13 mouse cellular contexts compared by ENCODE assay signal in the genomic region with DNA sequence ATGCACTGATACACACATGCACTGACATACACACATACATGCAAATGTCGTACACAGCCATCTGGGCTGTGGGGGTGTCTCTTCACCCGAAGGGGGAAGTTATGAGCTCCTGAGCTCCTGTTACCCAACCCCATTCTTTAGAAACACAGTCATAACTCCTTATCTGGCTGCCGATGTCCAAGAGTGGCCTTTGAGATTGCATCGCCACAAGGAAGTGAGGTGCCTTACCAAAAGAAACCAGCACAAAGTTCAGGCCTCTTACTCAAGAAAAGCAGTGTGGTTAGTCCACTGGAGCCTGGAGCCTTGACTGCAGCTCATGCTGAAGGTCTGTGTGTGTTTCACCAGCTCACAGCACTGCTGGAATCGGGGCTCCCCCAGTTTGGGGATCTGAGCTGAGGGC. TPM values are rescaled to one million over a fixed set of nuclear protein-coding genes. Genes with fewer than 3 reads are reported as not detected.
DNase-seq lines count a peak whose midpoint lies in the region; ATAC-seq and TF ChIP-seq lines count a peak whose summit lies in the region.
"Had no signal": no experiment of that assay in that cellular context is flagged by ENCODE, and none has a peak within 500 bp of the region (broad histone marks: within the 10 kb centered on the region; RNA-seq: fewer than 3 reads in every experiment).

No protein-coding gene starts in this region.

- peak; percentile 43 to 75 for DNase-seq in adrenal gland, adult (ENCODE audit: inconsistent age in 2 of 2, low spot score in 1 of 2)
- no peak for DNase-seq in adrenal gland, postnatal 25 days
- no peak for DNase-seq in liver
- no peak for DNase-seq in natural killer cell, adult 2 months (ENCODE audit: low spot score in 2 of 2)
- DNase-seq: cerebellum, adult 11-12 months; gastrocnemius, postnatal 25 days; right cerebral cortex, postnatal 14 days; thymus, postnatal 36 days had no signal

- H3K9me3 ChIP-seq in liver, embryonic 16.5 days (replicated peaks; ENCODE audit: control insufficient read depth, low read length), result no peaks in the 10 kb centered on the region
- H3K9me3 ChIP-seq in intestine, postnatal 0 days (ENCODE audit: control insufficient read depth), result no peaks in the 10 kb centered on the region
- H3K9me3 ChIP-seq in stomach, embryonic 15.5 days, result no peaks in the 10 kb centered on the region
- H3K9me3 ChIP-seq: limb, embryonic 12.5 days had no signal

- peak; percentile 17; the same call in 1 of the 2 replicates for ATAC-seq in liver, embryonic 16.5 days (ENCODE audit: low read depth)
- ATAC-seq in intestine, postnatal 0 days, result peak; percentile 89
- peak; percentile 61 for ATAC-seq in stomach, embryonic 15.5 days (ENCODE audit: insufficient read depth, low FRiP score, low read depth)
- ATAC-seq in erythroid progenitor cell, adult 5-6 weeks (replicated peaks; ENCODE audit: low FRiP score, poor library complexity, severe bottlenecking), result no peak

- H3K4me1 ChIP-seq in liver, embryonic 16.5 days (ENCODE audit: control insufficient read depth, low read depth, low read length), result peaks cover 11% of the 10 kb centered on the region
- peaks cover 13% of the 10 kb centered on the region; the same call in 1 of the 2 replicates for H3K4me1 ChIP-seq in intestine, postnatal 0 days (replicated peaks; ENCODE audit: control insufficient read depth, insufficient read depth, low read length)
- peaks cover 18% of the 10 kb centered on the region for H3K4me1 ChIP-seq in stomach, embryonic 15.5 days

- 22% methylated on average over 5 of the region's 5 CpGs for WGBS in liver, embryonic 16.5 days (ENCODE audit: insufficient replicate concordance)
- WGBS in intestine, postnatal 0 days, result 46% methylated on average over 5 of the region's 5 CpGs
- 73% methylated on average over 5 of the region's 5 CpGs for WGBS in stomach, embryonic 15.5 days

- H3K9ac ChIP-seq in liver, embryonic 16.5 days (ENCODE audit: low read depth, low read length), result no peak overlapping the region
- 0 out of 2 replicates have a peak overlapping the region, but pooled peaks have one; percentile 35 for H3K9ac ChIP-seq in intestine, postnatal 0 days (ENCODE audit: low read depth, low read length)
- no peak overlapping the region for H3K9ac ChIP-seq in stomach, embryonic 15.5 days
- H3K9ac ChIP-seq: limb, embryonic 12.5 days had no signal

- no peak for TF ChIP-seq CTCF in intestine, postnatal 0 days (IDR thresholded peaks at IDR 0.05; ENCODE audit: low read depth)

- no peak overlapping the region for H3K4me3 ChIP-seq in liver, embryonic 16.5 days (ENCODE audit: low read depth, low read length)
- H3K4me3 ChIP-seq in intestine, postnatal 0 days (ENCODE audit: low read depth, low read length), result no peak overlapping the region
- no peak overlapping the region for H3K4me3 ChIP-seq in stomach, embryonic 15.5 days (replicated peaks)
- H3K4me3 ChIP-seq: limb, embryonic 12.5 days had no signal

- no peak overlapping the region for H3K4me2 ChIP-seq in liver, embryonic 16.5 days (ENCODE audit: low read depth, low read length)
- H3K4me2 ChIP-seq in intestine, postnatal 0 days (replicated peaks; ENCODE audit: low read depth), result peak overlapping the region; percentile 3; the same call in 1 of the 2 replicates
- no peak overlapping the region for H3K4me2 ChIP-seq in stomach, embryonic 15.5 days
- H3K4me2 ChIP-seq: limb, embryonic 12.5 days had no signal

- no peak overlapping the region for H3K27ac ChIP-seq in liver, embryonic 16.5 days (ENCODE audit: low read length)
- peak overlapping the region; percentile 88 for H3K27ac ChIP-seq in intestine, postnatal 0 days (ENCODE audit: low read depth, low read length)
- H3K27ac ChIP-seq in stomach, embryonic 15.5 days, result peak overlapping the region; percentile 79
- H3K27ac ChIP-seq: limb, embryonic 12.5 days had no signal

- H3K36me3 ChIP-seq in liver, embryonic 16.5 days (ENCODE audit: control insufficient read depth, insufficient read depth), result no peaks in the 10 kb centered on the region
- no peaks in the 10 kb centered on the region for H3K36me3 ChIP-seq in intestine, postnatal 0 days (ENCODE audit: control insufficient read depth, insufficient read depth)
- no peaks in the 10 kb centered on the region for H3K36me3 ChIP-seq in stomach, embryonic 15.5 days
- H3K36me3 ChIP-seq: limb, embryonic 12.5 days had no signal

- no peaks in the 10 kb centered on the region for H3K27me3 ChIP-seq in liver, embryonic 16.5 days (ENCODE audit: control insufficient read depth, insufficient read depth, low read depth, low read length)
- H3K27me3 ChIP-seq in intestine, postnatal 0 days (replicated peaks; ENCODE audit: control insufficient read depth, insufficient read depth, low read length), result no peaks in the 10 kb centered on the region
- no peaks in the 10 kb centered on the region for H3K27me3 ChIP-seq in stomach, embryonic 15.5 days (replicated peaks)
- H3K27me3 ChIP-seq: limb, embryonic 12.5 days had no signal

RNA-seq across cellular contexts. Expression of a gene that starts 43.1 kb away (rescaled TPM):
- 67.6 and 69.4 TPM in 2 replicates for total RNA-seq in adrenal gland, postnatal 25 days (2021)
- 16.1 and 20.5 TPM in 2 replicates for polyA plus RNA-seq in liver, embryonic 16.5 days (2015; fragmentation: Nextera tagmentation; extraction: Ambion mirVana)
- 79.2 and 85.3 TPM in 2 replicates for polyA plus RNA-seq in intestine, postnatal 0 days (2015; fragmentation: Nextera tagmentation; extraction: Ambion mirVana)
- 64.9 and 65.4 TPM in 2 replicates for polyA plus RNA-seq in stomach, embryonic 15.5 days (2015; fragmentation: Nextera tagmentation; extraction: Ambion mirVana)
- total RNA-seq in erythroid progenitor cell, adult 5-6 weeks (2015; ENCODE audit: low replicate concordance), result 21.0 and 28.1 TPM in 2 replicates
- 17.1 and 22.1 TPM in 2 replicates for total RNA-seq in erythroid progenitor cell, adult 5-6 weeks (2017; ENCODE audit: low replicate concordance)

Comparison
In these comparisons a context has a peak if more than half of its experiments do, and no peak if none do; other contexts are left out.
1. DNase-seq: peak in adrenal gland, adult (2 of 2); none in adrenal gland, postnatal 25 days (single experiment), liver (single experiment) and natural killer cell, adult 2 months (0 of 2).